Mouse (Mus musculus): ENCODE results near the gene Smok3a. TPM values are rescaled to one million over a fixed set of nuclear protein-coding genes. Genes with fewer than 3 reads are reported as not detected.
"Not testable (repeated sequence)": the region's sequence is repeated elsewhere in the genome, so short reads cannot be mapped to it uniquely, and the experiment has no call there.

Gene Smok3a
- polyA plus RNA-seq (2012; rRNA removed) (not detected in 2 replicates), polyA plus RNA-seq (2014; fragmentation: Nextera tagmentation; extraction: Ambion mirVana) (not detected in 2 replicates)

DNA sequence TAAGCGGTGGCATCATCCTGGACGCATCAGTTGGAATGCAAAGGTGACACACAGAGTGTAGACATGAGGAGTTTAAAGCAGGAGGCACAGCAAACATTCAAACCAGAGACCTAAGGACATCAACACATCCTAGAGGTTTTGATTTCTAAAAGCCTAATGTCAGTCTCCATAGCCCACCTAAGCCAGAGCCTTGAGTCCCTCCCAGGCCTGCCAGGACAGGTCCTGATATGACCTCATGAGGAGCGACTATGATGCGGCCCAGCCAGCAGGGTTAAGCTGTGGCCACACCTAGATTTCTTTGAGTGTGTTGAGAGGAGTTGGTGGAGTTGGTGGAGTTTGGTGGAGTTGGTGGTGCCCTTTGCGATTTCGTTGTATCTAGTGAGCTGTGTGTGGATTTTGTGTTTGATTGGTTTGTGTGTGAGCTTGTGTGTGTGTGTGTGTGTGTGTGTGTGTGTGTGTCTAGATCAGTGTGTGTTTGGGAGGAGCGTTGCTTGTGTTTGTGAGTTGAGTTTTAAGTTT lies at the start of gene Smok3a, which contains the start of gene Smok3b:
Smok3a (plus strand) TSS at position 301 of the 519 bp plus-strand sequence.
Smok3b (plus strand) TSS at position 469 of the 519 bp plus-strand sequence.
- not testable (repeated sequence) for H3K9me3 ChIP-seq (ENCODE audit: control insufficient read depth, low read length); H3K4me3 ChIP-seq (replicated peaks; ENCODE audit: low read length); H3K4me1 ChIP-seq (ENCODE audit: control insufficient read depth, insufficient read depth, low read length); ATAC-seq (ENCODE audit: low FRiP score, low read depth); DNase-seq (ENCODE audit: low spot score); H3K4me2 ChIP-seq (replicated peaks; ENCODE audit: low read depth, low read length, severe bottlenecking); H3K9ac ChIP-seq (ENCODE audit: low read depth, low read length, severe bottlenecking); H3K27me3 ChIP-seq (ENCODE audit: control insufficient read depth, insufficient read depth, low read length); H3K36me3 ChIP-seq (ENCODE audit: control insufficient read depth, insufficient read depth, low read length); H3K27ac ChIP-seq (replicated peaks; ENCODE audit: low read depth, low read length)
- 97% methylated on average over 3 of the region's 7 CpGs for WGBS

DNA sequence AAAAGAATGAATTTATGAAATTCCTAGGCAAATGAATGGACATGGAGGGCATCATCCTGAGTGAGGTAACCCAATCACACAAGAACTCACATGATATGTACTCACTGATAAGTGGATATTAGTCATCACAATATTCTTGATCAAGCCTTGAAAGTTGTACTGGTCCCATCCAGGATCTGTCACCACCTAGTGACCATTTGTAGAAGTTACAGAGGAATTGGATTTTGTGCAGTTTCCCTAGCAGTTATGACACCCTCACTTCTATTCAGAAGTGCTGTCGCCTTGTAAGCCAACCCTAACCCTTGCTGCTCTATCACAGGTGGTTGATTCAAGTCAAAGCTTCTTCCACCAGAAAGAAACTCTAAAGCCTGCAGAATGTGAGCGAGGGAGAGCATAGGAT lies 47.9 kb upstream of the Smok3a start:
- Histone ChIP-seq H3K27ac (replicated peaks; ENCODE audit: low read depth, low read length) (no peak overlapping the region), H3K4me2 (replicated peaks; ENCODE audit: low read depth, low read length, severe bottlenecking) (no peak overlapping the region), H3K4me1 (ENCODE audit: control insufficient read depth, insufficient read depth, low read length) (no peaks in the 10 kb centered on the region), H3K36me3 (ENCODE audit: control insufficient read depth, insufficient read depth, low read length) (no peaks in the 10 kb centered on the region), H3K9me3 (ENCODE audit: control insufficient read depth, low read length) (no peaks in the 10 kb centered on the region), H3K27me3 (ENCODE audit: control insufficient read depth, insufficient read depth, low read length) (no peaks in the 10 kb centered on the region), H3K4me3 (replicated peaks; ENCODE audit: low read length) (no peak overlapping the region), H3K9ac (ENCODE audit: low read depth, low read length, severe bottlenecking) (no peak overlapping the region)
- WGBS = 69% methylated on average over 2 of the region's 2 CpGs
- no peak for ATAC-seq (ENCODE audit: low FRiP score, low read depth)
- TF ChIP-seq POLR2A (IDR thresholded peaks at IDR 0.05; ENCODE audit: borderline replicate concordance, extremely low read depth, insufficient read depth, insufficient read length) = no peak
- no peak for DNase-seq (ENCODE audit: low spot score)

DNA sequence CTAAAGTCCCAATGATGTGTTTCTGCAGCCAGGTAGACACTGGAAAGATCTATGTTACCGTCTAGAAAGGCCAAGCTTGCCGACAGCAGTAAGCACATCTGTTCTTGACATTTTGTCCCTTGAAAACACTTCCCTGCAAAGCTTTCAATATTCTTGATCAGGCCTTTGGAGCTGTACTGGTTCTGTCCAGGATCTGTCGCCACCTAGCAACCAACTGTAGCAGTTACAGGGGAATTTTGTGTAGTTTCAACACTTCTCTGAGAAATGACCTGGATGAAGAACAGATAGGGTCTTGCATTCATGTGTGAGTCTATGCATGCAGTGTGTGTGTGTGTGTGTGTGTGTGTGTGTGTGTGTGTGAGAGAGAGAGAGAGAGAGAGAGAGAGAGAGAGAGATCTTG lies 47.3 kb upstream of the Smok3a start:
- no peak overlapping the region for H3K4me3 ChIP-seq (replicated peaks; ENCODE audit: low read length)
- peak; percentile 16 for DNase-seq (ENCODE audit: low spot score)
- no peak overlapping the region for H3K9ac ChIP-seq (ENCODE audit: low read depth, low read length, severe bottlenecking)
- H3K4me1 ChIP-seq (ENCODE audit: control insufficient read depth, insufficient read depth, low read length) = no peaks in the 10 kb centered on the region
- no peak for TF ChIP-seq POLR2A (IDR thresholded peaks at IDR 0.05; ENCODE audit: borderline replicate concordance, extremely low read depth, insufficient read depth, insufficient read length)
- no peaks in the 10 kb centered on the region for H3K36me3 ChIP-seq (ENCODE audit: control insufficient read depth, insufficient read depth, low read length)
- H3K9me3 ChIP-seq (ENCODE audit: control insufficient read depth, low read length) = no peaks in the 10 kb centered on the region
- H3K27me3 ChIP-seq (ENCODE audit: control insufficient read depth, insufficient read depth, low read length) = no peaks in the 10 kb centered on the region
- ATAC-seq (ENCODE audit: low FRiP score, low read depth) = no peak
- H3K27ac ChIP-seq (replicated peaks; ENCODE audit: low read depth, low read length) = no peak overlapping the region
- H3K4me2 ChIP-seq (replicated peaks; ENCODE audit: low read depth, low read length, severe bottlenecking) = no peak overlapping the region
- WGBS = 51% methylated on average over 3 of the region's 3 CpGs

DNA sequence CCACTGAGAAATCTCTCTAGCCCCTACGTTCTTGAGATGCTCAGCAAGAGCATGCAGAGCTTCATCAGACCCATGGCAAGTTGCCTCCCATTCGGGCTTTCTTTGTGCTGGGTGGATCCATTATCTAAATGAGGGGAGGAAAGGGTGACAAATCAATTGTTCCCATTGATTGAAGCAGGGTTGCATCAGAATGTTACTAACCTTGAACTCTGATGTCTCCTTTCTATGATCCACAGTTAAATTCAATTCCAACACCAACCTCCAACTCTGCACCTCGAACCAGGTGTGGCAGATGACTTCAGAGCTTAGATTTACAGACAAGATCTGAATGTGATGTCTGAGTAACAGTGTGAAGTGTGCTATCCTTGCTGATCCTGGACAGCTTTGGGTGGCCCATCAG lies 46.3 kb upstream of the Smok3a start:
- H3K9me3 ChIP-seq (ENCODE audit: control insufficient read depth, low read length) = no peaks in the 10 kb centered on the region
- no peak for TF ChIP-seq POLR2A (IDR thresholded peaks at IDR 0.05; ENCODE audit: borderline replicate concordance, extremely low read depth, insufficient read depth, insufficient read length)
- no peak overlapping the region for H3K4me2 ChIP-seq (replicated peaks; ENCODE audit: low read depth, low read length, severe bottlenecking)
- ATAC-seq (ENCODE audit: low FRiP score, low read depth) (no peak), DNase-seq (ENCODE audit: low spot score) (no peak)
- H3K27me3 ChIP-seq (ENCODE audit: control insufficient read depth, insufficient read depth, low read length) = no peaks in the 10 kb centered on the region
- H3K9ac ChIP-seq (ENCODE audit: low read depth, low read length, severe bottlenecking) = no peak overlapping the region
- H3K4me3 ChIP-seq (replicated peaks; ENCODE audit: low read length) = no peak overlapping the region
- H3K4me1 ChIP-seq (ENCODE audit: control insufficient read depth, insufficient read depth, low read length) = no peaks in the 10 kb centered on the region
- H3K27ac ChIP-seq (replicated peaks; ENCODE audit: low read depth, low read length) = no peak overlapping the region
- WGBS = 60% methylated on average over 3 of the region's 3 CpGs
- no peaks in the 10 kb centered on the region for H3K36me3 ChIP-seq (ENCODE audit: control insufficient read depth, insufficient read depth, low read length)

DNA sequence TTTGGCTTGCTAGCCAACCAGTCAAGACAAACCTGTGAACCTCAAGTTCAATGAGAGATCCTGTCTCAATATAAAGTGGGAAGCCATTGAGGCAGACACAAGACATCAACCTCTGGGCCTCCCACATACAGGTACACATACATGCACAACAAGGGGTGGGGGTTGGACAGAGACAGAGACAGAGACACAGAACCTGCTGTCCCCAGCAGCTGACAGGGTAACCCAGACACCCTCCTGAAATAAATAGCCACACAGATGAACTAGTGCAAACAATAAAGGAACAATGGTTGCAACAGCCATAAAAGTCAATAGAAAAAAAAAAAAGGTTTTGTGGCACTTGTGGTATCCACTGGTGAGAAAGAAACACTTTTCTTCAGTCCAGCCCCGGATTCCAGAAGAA lies 45.6 kb upstream of the Smok3a start:
- no peak for TF ChIP-seq POLR2A (IDR thresholded peaks at IDR 0.05; ENCODE audit: borderline replicate concordance, extremely low read depth, insufficient read depth, insufficient read length)
- Histone ChIP-seq H3K27me3 (ENCODE audit: control insufficient read depth, insufficient read depth, low read length) (no peaks in the 10 kb centered on the region), H3K9ac (ENCODE audit: low read depth, low read length, severe bottlenecking) (no peak overlapping the region), H3K36me3 (ENCODE audit: control insufficient read depth, insufficient read depth, low read length) (no peaks in the 10 kb centered on the region), H3K4me1 (ENCODE audit: control insufficient read depth, insufficient read depth, low read length) (no peaks in the 10 kb centered on the region), H3K4me3 (replicated peaks; ENCODE audit: low read length) (no peak overlapping the region), H3K4me2 (replicated peaks; ENCODE audit: low read depth, low read length, severe bottlenecking) (no peak overlapping the region), H3K9me3 (ENCODE audit: control insufficient read depth, low read length) (no peaks in the 10 kb centered on the region), H3K27ac (replicated peaks; ENCODE audit: low read depth, low read length) (no peak overlapping the region)
- 56% methylated on average over 1 of the region's 1 CpGs for WGBS
- DNase-seq (ENCODE audit: low spot score) (no peak), ATAC-seq (ENCODE audit: low FRiP score, low read depth) (no peak)

DNA sequence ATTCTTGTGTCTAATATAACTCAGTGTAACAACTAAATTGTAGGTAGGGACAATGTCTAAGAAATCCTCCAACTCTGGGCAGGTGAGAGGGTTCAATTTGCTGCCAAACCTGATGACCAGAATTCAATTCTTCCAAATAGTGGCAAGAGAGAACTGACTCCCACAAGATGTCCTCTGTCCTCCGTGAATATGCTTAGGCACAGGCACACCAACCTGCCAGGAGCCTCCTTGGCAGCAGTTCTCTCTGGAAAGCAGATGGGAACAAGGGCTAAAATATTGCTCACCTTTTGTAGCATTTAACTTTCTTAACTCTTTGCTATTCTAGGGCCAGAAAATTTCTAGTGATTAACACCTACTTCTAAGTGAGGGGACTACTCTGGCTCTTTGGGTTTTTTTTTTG lies 43.8 kb upstream of the Smok3a start:
- H3K9me3 ChIP-seq (ENCODE audit: control insufficient read depth, low read length) = no peaks in the 10 kb centered on the region
- DNase-seq (ENCODE audit: low spot score) (no peak), ATAC-seq (ENCODE audit: low FRiP score, low read depth) (no peak)
- H3K27me3 ChIP-seq (ENCODE audit: control insufficient read depth, insufficient read depth, low read length) = no peaks in the 10 kb centered on the region
- H3K36me3 ChIP-seq (ENCODE audit: control insufficient read depth, insufficient read depth, low read length) = no peaks in the 10 kb centered on the region
- H3K9ac ChIP-seq (ENCODE audit: low read depth, low read length, severe bottlenecking) = no peak overlapping the region
- H3K4me1 ChIP-seq (ENCODE audit: control insufficient read depth, insufficient read depth, low read length) = no peaks in the 10 kb centered on the region
- no peak overlapping the region for H3K4me2 ChIP-seq (replicated peaks; ENCODE audit: low read depth, low read length, severe bottlenecking)
- 33% methylated on average over 1 of the region's 1 CpGs for WGBS
- H3K27ac ChIP-seq (replicated peaks; ENCODE audit: low read depth, low read length) = no peak overlapping the region
- no peak overlapping the region for H3K4me3 ChIP-seq (replicated peaks; ENCODE audit: low read length)
- TF ChIP-seq POLR2A (IDR thresholded peaks at IDR 0.05; ENCODE audit: borderline replicate concordance, extremely low read depth, insufficient read depth, insufficient read length) = no peak
